Mouse (Mus musculus) thymus, adult 2 months (tissue): ENCODE results near the gene Hspa4.

Experiments used
- CTCF ChIP-seq: fragments of 200-500 bp; IDR thresholded peaks from 2 replicates; pipeline ENCODE4 v1.5.1; 2012; ENCODE audit warnings: mild to moderate bottlenecking, control low read depth, low read length, moderate library complexity, borderline replicate concordance; ENCODE audit not compliant: control insufficient read depth, poor library complexity, insufficient read depth; ENCODE audit errors: extremely low read depth
- POLR2A ChIP-seq: fragments of 200-500 bp; IDR thresholded peaks from 2 replicates; pipeline ENCODE4 v1.6.1; 2012; ENCODE audit warnings: mild to moderate bottlenecking, low read length, control low read depth, moderate library complexity; ENCODE audit not compliant: control insufficient read depth, poor library complexity, insufficient read depth; ENCODE audit errors: extremely low read depth

DNA sequence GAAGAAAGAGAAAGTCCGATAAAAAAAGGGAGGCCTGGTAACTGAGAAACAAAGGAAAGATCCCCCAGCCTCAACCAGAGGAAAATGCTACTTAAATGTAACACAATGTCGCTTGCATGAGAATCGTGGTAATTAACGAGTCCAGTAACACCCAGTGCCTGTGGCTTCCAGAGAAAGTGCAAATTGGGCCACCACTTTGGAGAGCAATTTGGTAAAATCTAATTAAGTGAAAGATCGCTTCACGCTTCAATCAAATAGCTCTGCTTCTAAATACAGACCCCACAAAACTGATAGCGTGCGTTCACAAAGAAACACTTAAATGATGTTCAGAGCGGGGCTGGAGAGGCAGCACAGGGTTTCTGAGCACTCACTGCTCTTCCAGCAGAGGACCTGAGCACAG, 89.4 kb downstream of the Hspa4 start:
- TF ChIP-seq CTCF: no peak
- TF ChIP-seq POLR2A: no peak
